Mouse (Mus musculus): ENCODE results near the gene Smim5.

GRCm38 (mm10) chr11:115916579-115916978 lies 16.8 kb downstream of the Smim5 start:
- TF ChIP-seq CTCF (IDR thresholded peaks at IDR 0.05; ENCODE audit: low read depth, low read length), result no peak
- TF ChIP-seq POLR2A (IDR thresholded peaks at IDR 0.05; ENCODE audit: borderline replicate concordance, low read depth, low read length), result no peak

All from bone marrow macrophage, adult 2 months (primary cell).